Mouse (Mus musculus): ENCODE results near the gene Kdm8.
A peak's percentile ranks its signal among the peaks of the same experiment; 100 is the strongest.
"Not testable (repeated sequence)": the region's sequence is repeated elsewhere in the genome, so short reads cannot be mapped to it uniquely, and the experiment has no call there.

The Kdm8 gene

DNA sequence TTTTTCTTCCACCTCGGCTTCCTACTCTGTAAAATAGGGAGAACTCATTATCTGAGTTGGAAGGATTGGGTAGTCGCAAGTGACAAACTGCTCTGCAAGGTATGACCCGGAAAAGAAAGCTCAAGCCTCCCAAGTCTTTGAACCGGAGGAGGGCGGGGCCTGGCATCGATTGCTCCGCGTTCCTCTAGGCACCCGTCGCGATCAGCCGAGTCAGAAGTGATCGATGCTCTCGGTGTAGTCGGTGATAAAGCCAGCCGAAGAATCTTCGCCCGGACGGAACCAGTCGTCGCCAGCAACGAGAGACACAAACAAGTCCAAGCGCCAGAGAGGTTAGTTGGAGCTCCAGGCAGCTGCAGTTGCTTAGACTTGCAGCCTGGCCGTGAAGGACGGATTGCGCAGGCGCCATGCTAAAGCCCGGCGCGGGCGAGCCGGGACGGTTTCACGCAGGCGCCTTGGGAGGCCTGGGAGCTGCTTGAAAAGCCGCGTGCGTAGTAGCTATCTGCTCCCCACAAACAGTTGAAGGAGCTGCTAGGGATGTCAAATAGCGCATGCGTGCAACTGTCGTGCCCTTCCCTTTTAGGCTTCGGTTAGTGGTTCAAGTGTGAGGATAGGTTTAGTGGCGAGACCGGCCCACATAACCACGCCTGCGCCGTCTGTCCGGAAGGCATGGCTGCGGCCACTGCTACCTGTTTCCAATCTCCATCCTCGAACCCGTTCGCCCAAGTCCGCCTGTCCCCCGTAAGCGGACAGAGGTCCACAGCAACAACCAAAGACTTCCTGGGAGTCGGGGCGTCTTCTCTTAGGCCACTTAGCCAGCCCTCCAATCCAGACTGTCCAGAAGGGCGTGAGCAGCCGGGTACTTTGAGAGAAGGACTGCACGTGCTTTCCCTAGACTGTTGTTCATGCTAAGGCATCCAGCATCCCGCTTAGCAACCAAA, at the start of gene Kdm8:
Gene Kdm8 (plus strand): TSS at position 213 of the 938 bp plus-strand sequence.
- DNase-seq: peak; percentile 97

- no peak for DNase-seq
These were observed 46.4 kb upstream of the Kdm8 start for GRCm38 (mm10) chr7:125398116-125398515.

- no peak for DNase-seq
These were observed 45.8 kb upstream of the Kdm8 start for GRCm38 (mm10) chr7:125398687-125399086.

DNA sequence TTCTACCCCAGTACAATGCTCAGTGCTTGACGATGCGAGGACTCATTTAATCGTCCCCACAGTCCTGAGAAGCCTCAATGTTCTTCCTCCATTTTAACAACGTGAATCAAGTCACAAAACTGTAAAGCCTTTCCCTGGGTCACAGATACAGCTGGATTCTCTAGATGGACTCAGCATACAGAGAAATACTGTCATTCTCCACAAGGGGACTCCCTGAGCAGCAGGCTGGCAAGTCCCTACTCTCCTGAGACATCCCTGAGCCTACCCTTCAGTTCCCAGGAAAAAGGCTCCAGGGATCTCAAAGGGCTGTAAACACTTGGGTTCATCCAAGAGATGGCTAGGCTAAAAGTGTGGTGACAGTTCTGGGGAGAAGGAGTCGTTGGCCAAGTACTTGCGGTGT, 37.3 kb upstream of the Kdm8 start:
- DNase-seq: no peak

GRCm38 (mm10) chr7:125415087-125415486, 29.4 kb upstream of the Kdm8 start:
- no peak for DNase-seq

- no peak for DNase-seq
These were observed 28.7 kb upstream of the Kdm8 start for GRCm38 (mm10) chr7:125415776-125416175.

GRCm38 (mm10) chr7:125416762-125417161, 27.7 kb upstream of the Kdm8 start:
- DNase-seq: no peak

DNA sequence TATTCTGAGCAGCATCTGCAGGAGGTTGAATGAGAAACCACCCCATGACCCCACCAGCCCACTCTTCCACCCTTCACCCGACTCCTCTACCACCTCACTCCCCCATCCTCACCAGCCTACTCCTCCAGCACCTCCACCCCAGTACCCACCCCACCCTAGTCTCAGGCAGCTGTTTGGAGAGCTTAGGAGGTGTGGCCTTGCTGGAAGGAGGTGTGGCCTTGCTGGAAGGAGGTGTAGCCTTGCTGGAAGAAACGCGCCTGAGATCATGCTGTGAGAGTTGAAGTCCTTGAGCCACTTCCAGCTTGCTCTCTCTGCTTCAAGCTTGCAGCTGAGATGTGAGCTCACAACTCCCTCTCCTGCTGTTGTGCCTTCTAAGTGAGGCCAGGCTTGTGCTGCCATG, 26.1 kb upstream of the Kdm8 start:
- DNase-seq: peak; percentile 13

- peak; percentile 14 for DNase-seq
These were observed 24.3 kb upstream of the Kdm8 start for GRCm38 (mm10) chr7:125420190-125420589.

GRCm38 (mm10) chr7:125421911-125422310, 22.6 kb upstream of the Kdm8 start:
- no peak for DNase-seq

- no peak for DNase-seq
These were observed 21.4 kb upstream of the Kdm8 start for GRCm38 (mm10) chr7:125423056-125423455.

GRCm38 (mm10) chr7:125427492-125428090, 16.9 kb upstream of the Kdm8 start:
- no peak for DNase-seq

DNA sequence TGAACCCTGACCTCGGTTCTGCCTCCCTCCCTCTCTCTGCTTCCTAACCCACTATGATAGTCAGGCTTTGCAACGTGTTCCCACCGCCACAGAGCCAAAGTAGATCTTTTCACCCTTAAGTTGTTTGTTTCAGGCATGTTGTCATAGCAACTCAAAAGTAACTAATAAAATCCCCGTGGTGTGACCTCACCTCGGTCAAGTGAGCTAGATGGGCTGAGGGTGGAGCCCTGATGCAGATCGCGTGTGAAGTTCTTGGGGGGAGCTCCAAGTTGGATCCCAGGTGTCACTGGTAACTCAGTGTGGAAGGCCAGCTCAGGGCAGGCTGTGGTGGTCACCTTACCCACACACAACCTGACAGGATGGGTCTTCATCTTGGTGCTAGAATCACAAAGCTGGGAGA, 16.1 kb upstream of the Kdm8 start:
- DNase-seq: no peak

GRCm38 (mm10) chr7:125428816-125429500, 15.5 kb upstream of the Kdm8 start:
- not testable (repeated sequence) for DNase-seq

GRCm38 (mm10) chr7:125430170-125430842, 14.2 kb upstream of the Kdm8 start:
- no peak for DNase-seq

GRCm38 (mm10) chr7:125433874-125434273, 10.6 kb upstream of the Kdm8 start:
- no peak for DNase-seq

DNA sequence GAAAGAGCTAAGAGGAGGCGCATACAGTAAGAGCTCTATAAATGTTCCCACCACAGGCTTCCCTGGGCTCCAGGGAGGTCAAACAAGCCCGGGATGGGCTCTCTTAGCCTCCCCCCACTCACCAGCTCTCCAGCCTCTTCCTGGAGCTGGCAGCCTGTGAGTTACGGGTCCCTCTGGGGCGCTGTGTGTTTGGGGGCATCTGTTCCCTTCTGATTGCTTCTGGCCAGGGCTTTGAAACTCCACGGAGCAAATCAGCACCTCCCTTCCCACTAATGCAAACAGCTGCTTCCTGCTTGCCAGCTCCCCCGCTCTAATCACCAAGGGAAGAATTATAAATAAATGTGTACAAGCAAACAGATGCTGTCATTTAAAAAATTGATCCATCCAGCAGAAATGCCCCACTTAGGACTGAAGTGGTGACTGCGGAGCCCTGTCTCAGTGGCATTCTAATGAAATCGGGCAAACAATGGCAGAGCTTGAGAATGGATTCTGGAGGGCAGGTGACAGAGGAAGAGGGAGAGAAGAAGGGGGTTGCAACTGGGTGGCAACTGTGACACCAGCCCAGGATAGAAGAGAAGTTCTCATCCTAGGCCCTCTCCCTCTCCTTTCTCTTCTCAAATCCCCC, 9.7 kb upstream of the Kdm8 start:
- peak; percentile 41 for DNase-seq

DNA sequence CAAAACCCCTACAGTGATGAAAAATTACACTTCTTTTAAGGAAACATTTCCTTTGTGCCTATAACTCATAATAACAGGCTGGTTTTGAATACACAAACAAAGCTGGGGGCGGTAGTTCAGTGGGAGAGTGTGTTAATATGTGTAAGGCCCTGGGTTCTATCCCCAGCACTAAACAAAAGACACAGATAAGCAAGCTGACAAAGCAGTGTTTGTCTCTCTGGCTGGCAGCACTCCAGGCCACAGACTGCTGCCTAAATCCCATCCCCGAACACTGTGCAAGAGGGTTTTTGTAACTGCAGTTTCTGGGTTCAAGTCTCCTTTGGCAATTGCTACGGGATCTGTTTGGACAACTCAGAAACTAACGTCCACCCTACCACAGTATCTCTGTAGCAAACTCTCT, 2.2 kb upstream of the Kdm8 start:
- DNase-seq: no peak

DNA sequence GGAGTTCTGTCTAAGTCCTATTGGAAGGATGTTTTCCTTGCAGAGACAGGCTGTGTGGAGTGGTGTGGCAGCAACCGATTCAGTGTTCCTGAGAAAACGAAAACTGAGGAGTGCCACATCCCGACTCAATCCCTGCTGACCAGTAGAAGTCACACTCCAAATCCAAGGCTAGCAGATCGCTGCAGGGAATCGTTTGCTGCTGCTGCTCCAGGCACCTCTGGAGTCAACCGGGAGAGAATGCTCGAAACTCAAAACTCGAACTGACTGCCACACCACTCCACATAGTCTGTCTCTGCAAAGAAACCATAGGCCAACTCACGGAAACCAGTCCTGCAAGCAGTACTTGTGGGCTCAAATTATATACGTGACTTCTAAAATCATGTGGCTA, 406 bp upstream of the Kdm8 start:
- DNase-seq: no peak

GRCm38 (mm10) chr7:125450678-125451077, 6.2 kb downstream of the Kdm8 start:
- no peak for DNase-seq

DNA sequence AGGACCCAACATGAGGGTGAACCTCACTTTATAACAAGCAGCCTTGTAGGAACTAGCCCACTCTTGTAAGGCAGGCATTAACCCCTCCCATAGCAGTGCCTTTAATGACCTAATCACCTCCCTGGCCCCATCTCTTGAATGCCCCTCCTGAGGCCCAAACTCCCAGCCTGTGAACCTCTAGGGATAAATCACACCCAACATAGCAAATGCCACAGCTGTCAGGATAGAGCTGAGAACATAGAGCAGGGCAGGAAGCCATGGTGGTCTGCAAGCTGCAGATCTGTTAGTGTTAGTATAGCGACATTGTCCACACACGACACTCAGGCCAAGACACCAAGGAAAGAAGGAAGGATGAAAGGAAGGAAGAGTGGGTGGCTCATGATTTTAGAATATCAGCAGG, 6.6 kb downstream of the Kdm8 start:
- DNase-seq: no peak

GRCm38 (mm10) chr7:125453671-125454070, 9.2 kb downstream of the Kdm8 start:
- DNase-seq: no peak

GRCm38 (mm10) chr7:125462200-125462599, 17.7 kb downstream of the Kdm8 start:
- DNase-seq: peak; percentile 12

All from embryo, embryonic 11 days (tissue).